Mouse (Mus musculus): ENCODE measurements at regions not wholly inside any gene's neighbourhood (a gene's known extent, or its start where the extent isn't known, plus 50 kb on each side); places are given as distances from the start of the nearest gene placed in this dataset.

GRCm38 (mm10) chr2:79571910-79572309 lies 63.2 kb upstream of the Itprid2 start:
- Histone ChIP-seq H3K4me1 (ENCODE audit: control insufficient read depth in 2 of 2, insufficient read depth in 2 of 2, low read length in 2 of 2) (peaks cover 9 to 49% of the 10 kb centered on the region in 2 experiments), H3K9ac (ENCODE audit: low read length) (no peak overlapping the region), H3K27me3 (ENCODE audit: control insufficient read depth, insufficient read depth, low read length) (no peaks in the 10 kb centered on the region), H3K27ac (replicated peaks in 1 of 2; ENCODE audit: control insufficient read depth in 1 of 2, insufficient read depth in 1 of 2, low read depth in 2 of 2, low read length in 2 of 2) (peak overlapping the region; percentile 17 to 31; a peak in 2 of 4 replicates), H3K9me3 (ENCODE audit: control insufficient read depth, low read length) (no peaks in the 10 kb centered on the region), H3K4me3 (ENCODE audit: control insufficient read depth in 1 of 2, insufficient read depth in 1 of 2, low read depth in 1 of 2, low read length in 2 of 2) (no peak overlapping the region), H3K36me3 (ENCODE audit: control insufficient read depth, insufficient read depth, low read length) (no peaks in the 10 kb centered on the region), H3K4me2 (ENCODE audit: low read length) (no peak overlapping the region)
- no peak; the same call in 1 of the 2 replicates for ATAC-seq (ENCODE audit: insufficient number of reproducible peaks, insufficient read depth, low FRiP score, low read depth)
- WGBS = 26% methylated on average over 5 of the region's 5 CpGs

DNA sequence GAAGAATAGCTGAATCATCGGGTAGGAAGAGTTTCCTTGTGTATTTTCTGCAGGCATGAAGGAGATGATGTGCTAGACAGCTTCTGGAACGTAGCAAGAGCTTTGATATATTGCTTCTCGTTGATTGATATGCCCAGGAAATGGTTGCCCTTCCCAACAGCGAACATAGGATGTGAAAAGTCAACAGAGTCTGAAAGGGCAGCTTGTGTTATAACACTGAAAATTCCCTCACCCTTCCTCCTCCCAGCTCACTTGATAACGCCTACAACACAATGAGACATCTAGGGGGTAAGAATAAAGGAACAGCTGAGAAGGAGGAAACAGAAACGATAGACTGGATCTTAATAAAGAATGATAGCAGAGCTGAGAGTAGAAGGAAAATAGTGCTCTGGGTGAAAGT lies 60.1 kb upstream of the Itprid2 start:
- Histone ChIP-seq H3K4me2 (ENCODE audit: low read length) (no peak overlapping the region), H3K36me3 (ENCODE audit: control insufficient read depth, insufficient read depth, low read length) (no peaks in the 10 kb centered on the region), H3K4me3 (ENCODE audit: control insufficient read depth in 1 of 2, insufficient read depth in 1 of 2, low read depth in 1 of 2, low read length in 2 of 2) (no peak overlapping the region), H3K9ac (ENCODE audit: low read length) (no peak overlapping the region), H3K27me3 (ENCODE audit: control insufficient read depth, insufficient read depth, low read length) (no peaks in the 10 kb centered on the region), H3K27ac (replicated peaks in 1 of 2; ENCODE audit: control insufficient read depth in 1 of 2, insufficient read depth in 1 of 2, low read depth in 2 of 2, low read length in 2 of 2) (no peak overlapping the region), H3K9me3 (ENCODE audit: control insufficient read depth, low read length) (no peaks in the 10 kb centered on the region), H3K4me1 (ENCODE audit: control insufficient read depth in 2 of 2, insufficient read depth in 2 of 2, low read length in 2 of 2) (peaks cover 2 to 28% of the 10 kb centered on the region in 2 experiments)
- no peak for ATAC-seq (ENCODE audit: insufficient number of reproducible peaks, insufficient read depth, low FRiP score, low read depth)
- 46% methylated on average over 6 of the region's 6 CpGs for WGBS

DNA sequence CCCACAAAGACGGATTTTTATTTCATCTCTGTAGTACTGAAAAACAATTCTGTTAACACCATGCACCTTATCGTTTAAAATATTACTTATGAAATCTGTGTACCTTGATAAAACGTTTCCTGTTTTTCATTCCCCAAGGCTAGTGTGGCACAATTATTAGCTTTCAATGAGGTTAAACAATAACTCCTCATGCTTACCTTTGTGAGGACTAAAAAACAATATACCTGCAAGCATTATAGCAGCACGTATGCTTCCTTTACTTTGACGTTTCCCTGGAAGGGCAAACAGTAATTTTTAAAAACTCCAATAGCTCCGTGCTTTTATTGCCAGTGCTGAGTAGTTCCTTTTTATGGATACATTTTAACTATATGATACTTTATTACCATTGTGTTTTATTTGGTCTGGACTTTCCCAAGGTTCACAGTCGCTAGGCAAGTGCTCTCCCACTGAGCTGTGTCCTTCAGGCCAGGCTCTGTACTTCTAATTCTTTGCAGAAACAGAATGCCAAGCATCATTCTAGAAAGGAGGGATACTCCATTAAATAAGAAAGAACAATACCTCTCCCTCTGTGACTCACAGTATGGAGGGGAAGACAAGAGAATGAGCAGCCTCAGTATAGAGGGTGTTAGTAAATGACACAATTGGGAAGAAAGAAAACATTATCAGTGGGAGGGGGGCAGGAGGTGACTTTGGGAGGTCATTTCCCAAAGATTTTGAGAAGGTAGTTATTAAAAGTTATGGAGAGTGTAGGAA lies 50.0 kb upstream of the Itprid2 start:
- 85% methylated on average over 7 of the region's 7 CpGs for WGBS
- no peak overlapping the region for H3K9ac ChIP-seq (ENCODE audit: low read length)

More for the DNA sequence above, 50.0 kb upstream of the Itprid2 start:
- no peak overlapping the region for H3K4me3 ChIP-seq (ENCODE audit: control insufficient read depth in 1 of 2, insufficient read depth in 1 of 2, low read depth in 1 of 2, low read length in 2 of 2)
- H3K36me3 ChIP-seq (ENCODE audit: control insufficient read depth, insufficient read depth, low read length) = no peaks in the 10 kb centered on the region
- no peak overlapping the region for H3K4me2 ChIP-seq (ENCODE audit: low read length)
- no peaks in the 10 kb centered on the region for H3K9me3 ChIP-seq (ENCODE audit: control insufficient read depth, low read length)
- no peak for ATAC-seq (ENCODE audit: insufficient number of reproducible peaks, insufficient read depth, low FRiP score, low read depth)
- H3K27me3 ChIP-seq (ENCODE audit: control insufficient read depth, insufficient read depth, low read length) = no peaks in the 10 kb centered on the region
- no peak overlapping the region for H3K27ac ChIP-seq (replicated peaks in 1 of 2; ENCODE audit: control insufficient read depth in 1 of 2, insufficient read depth in 1 of 2, low read depth in 2 of 2, low read length in 2 of 2)
- H3K4me1 ChIP-seq (ENCODE audit: control insufficient read depth in 2 of 2, insufficient read depth in 2 of 2, low read length in 2 of 2) = no peaks in the 10 kb centered on the region
